Mouse (Mus musculus) testis, adult 2 months (tissue): ENCODE measurements around the gene Efcab7. TPM values are rescaled to one million over a fixed set of nuclear protein-coding genes. Genes with fewer than 3 reads are reported as not detected.

Source experiments
- H3K27ac ChIP-seq: fragments of 200-500 bp; 2 replicates; pipeline ENCODE4 v1.5.1; 2012; ENCODE audit warnings: low read depth, low read length; ENCODE audit not compliant: control insufficient read depth, insufficient read depth
- H3K27me3 ChIP-seq: fragments of 200-500 bp; 2 replicates; pipeline ENCODE4 v1.6.1; 2012; ENCODE audit warnings: mild to moderate bottlenecking, low read length, moderate library complexity; ENCODE audit not compliant: control insufficient read depth, insufficient read depth
- H3K36me3 ChIP-seq: fragments of 200-500 bp; 2 replicates; pipeline ENCODE4 v1.6.1; 2012; ENCODE audit warnings: mild to moderate bottlenecking, low read length; ENCODE audit not compliant: control insufficient read depth, insufficient read depth
- H3K4me1 ChIP-seq: fragments of 200-500 bp; 2 replicates; pipeline ENCODE4 v1.6.1; 2012; ENCODE audit warnings: low read length; ENCODE audit not compliant: control insufficient read depth, insufficient read depth
- H3K4me3 ChIP-seq: fragments of 200-500 bp; 2 replicates; pipeline ENCODE4 v1.5.1; 2012; ENCODE audit warnings: low read depth, mild to moderate bottlenecking, low read length, moderate library complexity, mixed read lengths; ENCODE audit not compliant: control insufficient read depth
- CTCF ChIP-seq: fragments of 200-500 bp; IDR thresholded peaks from 2 replicates; pipeline ENCODE4 v1.5.1; 2012; ENCODE audit warnings: low read depth, mild to moderate bottlenecking, inconsistent platforms, low read length, moderate library complexity; ENCODE audit not compliant: control insufficient read depth, insufficient read depth, insufficient replicate concordance
- POLR2A ChIP-seq: fragments of 200-500 bp; IDR thresholded peaks from 2 replicates; pipeline ENCODE4 v1.6.1; 2012; ENCODE audit warnings: low read depth, mild to moderate bottlenecking, inconsistent platforms, low read length, moderate library complexity; ENCODE audit not compliant: control insufficient read depth
- polyA plus RNA-seq: library from polyadenylated mRNA; depleted of rRNA; stranded (reverse); fragments of >200 nt; gene quantifications from 2 replicates; pipeline ENCODE4 v1.2.3, GENCODE M21; 2012

Efcab7 gene
- polyA plus RNA-seq, 1 experiment, result 20.1 TPM

DNA sequence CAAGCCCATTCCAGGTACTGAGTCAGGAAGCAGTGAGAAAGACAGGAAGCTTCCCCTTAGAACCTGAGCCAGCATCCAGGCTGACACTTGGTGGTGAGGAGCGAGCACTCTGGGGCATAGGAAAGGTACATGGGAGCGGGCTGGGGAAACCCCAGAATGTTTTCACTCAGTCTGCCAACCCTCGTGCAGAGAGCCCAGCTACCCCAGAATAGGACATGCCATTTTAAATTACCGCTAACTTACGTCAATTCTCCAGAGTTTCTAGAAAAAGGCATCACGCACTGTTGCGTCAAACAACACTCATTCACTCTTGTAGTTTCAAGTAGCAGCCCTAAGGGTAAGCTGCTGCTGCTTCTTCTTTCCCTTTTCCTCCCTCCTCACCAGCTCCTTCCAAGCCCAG is 116.0 kb downstream of the Efcab7 start:
- no peaks in the 10 kb centered on the region for H3K4me1 ChIP-seq
- no peak overlapping the region for H3K27ac ChIP-seq
- no peaks in the 10 kb centered on the region for H3K27me3 ChIP-seq
- no peak overlapping the region for H3K4me3 ChIP-seq
- no peaks in the 10 kb centered on the region for H3K36me3 ChIP-seq
- TF ChIP-seq CTCF, result no peak
- no peak for TF ChIP-seq POLR2A

DNA sequence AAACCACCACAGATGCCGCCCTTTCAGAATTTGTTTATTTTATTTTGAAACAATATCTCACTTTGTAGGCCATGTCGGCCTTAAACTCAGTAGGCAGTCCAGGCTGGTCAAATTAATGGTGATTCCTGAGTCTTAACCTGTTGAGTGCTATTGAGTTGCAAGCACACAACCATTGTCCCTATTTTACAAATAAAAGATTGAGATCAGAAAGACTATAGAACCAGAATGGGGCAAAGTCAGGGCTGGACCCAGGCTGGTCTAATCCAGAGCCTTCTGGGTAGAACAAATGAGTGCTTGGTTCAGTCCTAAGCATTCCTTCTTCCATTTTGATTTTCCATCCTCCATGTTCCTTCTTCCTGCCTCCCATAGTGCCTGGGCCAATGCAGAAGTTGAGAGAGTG is 117.5 kb downstream of the Efcab7 start:
- TF ChIP-seq CTCF, result no peak
- no peak for TF ChIP-seq POLR2A
- Histone ChIP-seq H3K4me3 (no peak overlapping the region), H3K27ac (no peak overlapping the region), H3K36me3 (no peaks in the 10 kb centered on the region), H3K27me3 (no peaks in the 10 kb centered on the region), H3K4me1 (no peaks in the 10 kb centered on the region)

DNA sequence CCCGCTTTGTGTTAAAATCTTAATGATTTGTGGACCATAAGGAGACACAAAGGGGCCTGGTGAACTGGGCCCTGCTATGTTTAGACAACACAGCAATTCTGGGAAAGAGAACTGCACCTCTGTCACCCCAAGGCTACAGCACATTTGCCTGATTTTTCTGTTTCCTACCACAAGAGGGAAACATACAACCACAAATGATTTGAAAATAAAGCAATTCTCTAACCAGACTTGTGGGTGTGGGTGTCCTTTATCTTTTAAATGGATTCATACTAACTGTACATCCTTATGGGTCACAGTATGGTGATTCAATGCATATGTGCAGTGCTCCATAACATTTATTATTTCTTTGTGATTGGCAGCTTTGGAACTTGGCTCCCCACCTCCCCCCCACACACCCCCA is 118.2 kb downstream of the Efcab7 start:
- Histone ChIP-seq H3K4me3 (no peak overlapping the region), H3K4me1 (no peaks in the 10 kb centered on the region), H3K27ac (no peak overlapping the region), H3K27me3 (no peaks in the 10 kb centered on the region), H3K36me3 (no peaks in the 10 kb centered on the region)
- no peak for TF ChIP-seq CTCF
- TF ChIP-seq POLR2A, result no peak

DNA sequence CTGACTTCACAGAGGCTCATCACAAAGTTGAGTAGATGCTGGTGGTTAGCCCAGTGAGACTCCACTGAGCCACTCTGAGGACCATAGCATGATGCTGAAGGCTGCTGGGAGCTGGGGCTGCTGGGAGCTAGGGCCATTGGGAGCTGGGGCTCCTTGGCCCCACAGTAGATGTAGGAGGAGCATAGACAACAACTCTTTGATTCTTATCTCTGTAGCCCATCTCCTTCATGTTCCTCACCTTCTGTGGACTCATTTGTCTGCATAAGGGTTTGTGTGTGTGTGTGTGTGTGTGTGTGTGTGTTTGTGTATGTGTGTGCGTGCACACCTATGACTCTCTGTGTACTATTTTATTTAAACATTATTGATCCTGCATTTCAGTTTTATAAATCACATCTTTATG is 118.9 kb downstream of the Efcab7 start:
- TF ChIP-seq CTCF (no peak), POLR2A (no peak)

DNA sequence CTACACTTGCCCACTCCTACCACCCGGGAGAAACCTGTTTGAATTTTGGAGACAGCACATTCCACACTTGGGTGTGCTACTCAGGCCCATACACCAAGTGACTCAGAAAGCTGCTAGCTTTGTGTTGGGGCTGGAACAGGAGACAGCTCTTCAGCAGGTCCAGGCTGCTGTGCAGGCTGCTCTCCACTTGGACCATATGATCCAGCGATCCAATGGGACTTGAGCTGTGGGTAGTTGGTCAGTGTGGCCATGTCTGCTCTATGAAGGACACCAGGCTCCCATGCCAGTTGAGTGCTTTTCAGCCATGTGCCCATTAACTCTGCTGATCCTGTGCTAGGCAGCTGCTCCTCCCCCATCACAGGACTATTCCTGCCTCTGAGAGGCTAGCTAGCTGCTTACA is 124.9 kb downstream of the Efcab7 start:
- TF ChIP-seq CTCF, result no peak
- TF ChIP-seq POLR2A, result no peak
- Histone ChIP-seq H3K36me3 (no peaks in the 10 kb centered on the region), H3K27me3 (no peaks in the 10 kb centered on the region), H3K27ac (no peak overlapping the region), H3K4me1 (no peaks in the 10 kb centered on the region), H3K4me3 (no peak overlapping the region)

More for the DNA sequence above, 118.9 kb downstream of the Efcab7 start:
- H3K4me1 ChIP-seq, result no peaks in the 10 kb centered on the region
- no peaks in the 10 kb centered on the region for H3K27me3 ChIP-seq
- no peak overlapping the region for H3K27ac ChIP-seq
- no peak overlapping the region for H3K4me3 ChIP-seq
- no peaks in the 10 kb centered on the region for H3K36me3 ChIP-seq

DNA sequence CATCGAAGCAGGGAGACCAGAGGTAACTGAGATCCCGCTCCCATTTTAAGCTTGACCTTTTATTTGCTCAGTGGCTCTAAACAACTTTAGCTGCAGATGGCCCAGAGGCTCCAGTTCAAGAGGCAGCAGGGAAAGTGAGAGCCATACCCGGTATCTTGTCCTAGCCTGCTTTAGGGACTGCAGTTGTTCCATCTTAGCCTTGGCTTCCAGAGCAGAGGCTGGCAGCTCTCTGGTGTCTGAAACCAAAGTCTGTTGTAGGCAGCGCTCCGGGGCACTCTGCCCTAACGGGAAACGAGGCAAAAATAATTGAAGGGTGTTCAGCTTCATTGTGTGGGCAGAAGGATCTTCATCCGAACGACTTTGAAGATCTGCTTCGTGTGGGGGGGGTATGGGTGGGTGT is 126.4 kb downstream of the Efcab7 start:
- no peak overlapping the region for H3K4me3 ChIP-seq
- H3K4me1 ChIP-seq, result no peaks in the 10 kb centered on the region
- TF ChIP-seq CTCF (no peak), POLR2A (no peak)
- H3K27me3 ChIP-seq, result no peaks in the 10 kb centered on the region
- no peaks in the 10 kb centered on the region for H3K36me3 ChIP-seq
- no peak overlapping the region for H3K27ac ChIP-seq

DNA sequence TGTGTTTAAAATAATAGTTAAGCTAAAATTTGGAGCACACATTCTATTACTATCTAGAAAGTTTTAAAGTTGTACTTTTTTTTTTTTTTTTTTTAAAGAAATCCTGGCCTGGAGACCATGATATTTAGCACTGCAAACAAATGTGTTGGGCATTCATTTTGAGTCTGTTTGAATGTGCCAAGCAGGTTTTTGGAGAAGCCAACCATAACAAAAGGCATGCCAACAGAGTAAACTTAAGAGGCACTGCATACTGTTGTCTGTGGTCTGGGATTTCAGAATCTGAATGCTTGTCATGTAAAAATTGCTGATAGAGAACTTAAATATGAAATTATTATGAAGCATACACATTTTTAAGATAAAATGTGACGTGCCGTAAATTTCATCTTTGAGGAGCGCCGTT is 128.2 kb downstream of the Efcab7 start:
- no peaks in the 10 kb centered on the region for H3K4me1 ChIP-seq
- H3K36me3 ChIP-seq, result no peaks in the 10 kb centered on the region
- no peak for TF ChIP-seq CTCF
- no peak for TF ChIP-seq POLR2A
- no peak overlapping the region for H3K27ac ChIP-seq
- H3K27me3 ChIP-seq, result no peaks in the 10 kb centered on the region
- H3K4me3 ChIP-seq, result no peak overlapping the region
